Mouse (Mus musculus) intestine, embryonic 15.5 days (tissue): Measurements from ENCODE around the gene H2al2a. TPM values are rescaled to one million over a fixed set of nuclear protein-coding genes. Genes with fewer than 3 reads are reported as not detected.

Source experiments
- ATAC-seq: fragments of 200-750 bp; cut with Nextera tagmentation; 2 replicates; pipeline ENCODE4 v1.8.0; 2017; ENCODE audit warnings: moderate TSS enrichment, moderate library complexity
- H3K27ac ChIP-seq: fragments of 300-500 bp; sonication (generic); 2 replicates; pipeline ENCODE4 v1.5.1; 2015; ENCODE audit warnings: mild to moderate bottlenecking, inconsistent platforms
- H3K27me3 ChIP-seq: fragments of 300-500 bp; sonication (generic); replicated peaks from 2 replicates; pipeline ENCODE4 v1.6.1; 2015; ENCODE audit warnings: inconsistent platforms
- H3K36me3 ChIP-seq: fragments of 300-500 bp; sonication (generic); 2 replicates; pipeline ENCODE4 v1.6.1; 2015; ENCODE audit warnings: inconsistent platforms
- H3K4me1 ChIP-seq: fragments of 300-500 bp; sonication (generic); replicated peaks from 2 replicates; pipeline ENCODE4 v1.6.1; 2015; ENCODE audit warnings: inconsistent platforms
- H3K4me2 ChIP-seq: fragments of 300-500 bp; sonication (generic); replicated peaks from 2 replicates; pipeline ENCODE4 v1.6.1; 2015; ENCODE audit warnings: mild to moderate bottlenecking, inconsistent platforms
- H3K4me3 ChIP-seq: fragments of 300-500 bp; sonication (generic); replicated peaks from 2 replicates; pipeline ENCODE4 v1.5.1; 2015; ENCODE audit warnings: inconsistent platforms
- H3K9ac ChIP-seq: fragments of 300-500 bp; sonication (generic); 2 replicates; pipeline ENCODE4 v1.6.1; 2015; ENCODE audit warnings: inconsistent platforms
- H3K9me3 ChIP-seq: fragments of 300-500 bp; sonication (generic); 2 replicates; pipeline ENCODE4 v1.6.1; 2016; ENCODE audit warnings: inconsistent platforms
- WGBS: fragments of 180-500 bp; shearing (Covaris S2); methylation state at CpG from one replicate; pipeline ENCODE4 v1.1.7; 2015; 5-methylcytosine and 5-hydroxymethylcytosine counted together
- polyA plus RNA-seq: library from polyadenylated mRNA; unstranded; fragments of >200 nt; fragmentation: Nextera tagmentation; extraction: Ambion mirVana; gene quantifications from 2 replicates; pipeline ENCODE4 v1.2.1, GENCODE M21; 2015

Gene H2al2a
- polyA plus RNA-seq, 1 experiment from 2014 or later, result not detected

DNA sequence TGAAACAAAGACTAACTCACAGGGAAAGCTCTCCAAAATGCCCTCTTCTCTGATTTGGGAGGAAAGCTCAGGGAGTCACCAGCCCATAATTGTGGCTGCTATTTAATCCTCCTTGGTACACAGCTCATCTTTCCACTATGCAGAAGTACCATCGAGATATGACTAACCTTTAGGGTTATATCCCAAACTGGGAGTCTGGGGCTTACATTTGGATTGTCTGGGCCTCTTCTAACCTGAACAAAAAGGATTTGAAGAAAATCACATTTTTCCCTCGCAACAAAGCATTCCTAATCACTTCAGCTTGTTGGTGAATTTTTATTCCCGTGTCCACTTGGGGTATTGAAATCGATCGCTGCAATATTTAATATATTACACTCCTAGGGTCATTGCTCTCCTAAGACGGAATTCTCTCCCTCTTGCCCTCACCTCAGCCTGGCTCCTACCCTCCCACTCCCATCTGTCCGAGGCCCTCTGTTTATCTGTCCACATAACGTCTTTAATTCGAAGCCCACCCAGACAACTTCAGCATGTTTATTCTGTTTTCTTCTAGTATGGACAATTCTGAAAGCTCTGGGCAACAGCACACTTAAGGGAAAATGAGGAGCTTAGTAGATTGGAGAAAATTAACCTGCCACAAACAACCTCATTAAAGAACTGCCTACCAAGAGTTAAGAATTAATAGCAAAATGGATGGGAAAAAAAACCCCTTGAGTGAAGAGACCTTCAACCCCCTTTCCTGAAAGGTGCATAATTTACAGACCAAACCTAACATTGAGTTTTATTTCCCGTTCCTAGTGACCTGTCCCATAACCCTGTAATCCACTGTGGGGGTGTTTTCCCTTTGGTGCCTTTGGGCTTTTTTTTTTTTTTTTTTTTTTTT is 37.9 kb upstream of the H2al2a start:
- Histone ChIP-seq H3K4me1 (peaks cover 12% of the 10 kb centered on the region), H3K9ac (no peak overlapping the region), H3K9me3 (no peaks in the 10 kb centered on the region), H3K36me3 (no peaks in the 10 kb centered on the region), H3K4me3 (no peak overlapping the region), H3K27me3 (no peaks in the 10 kb centered on the region), H3K4me2 (no peak overlapping the region), H3K27ac (no peak overlapping the region)
- ATAC-seq, result no peak
- 75% methylated on average over 10 of the region's 10 CpGs for WGBS

DNA sequence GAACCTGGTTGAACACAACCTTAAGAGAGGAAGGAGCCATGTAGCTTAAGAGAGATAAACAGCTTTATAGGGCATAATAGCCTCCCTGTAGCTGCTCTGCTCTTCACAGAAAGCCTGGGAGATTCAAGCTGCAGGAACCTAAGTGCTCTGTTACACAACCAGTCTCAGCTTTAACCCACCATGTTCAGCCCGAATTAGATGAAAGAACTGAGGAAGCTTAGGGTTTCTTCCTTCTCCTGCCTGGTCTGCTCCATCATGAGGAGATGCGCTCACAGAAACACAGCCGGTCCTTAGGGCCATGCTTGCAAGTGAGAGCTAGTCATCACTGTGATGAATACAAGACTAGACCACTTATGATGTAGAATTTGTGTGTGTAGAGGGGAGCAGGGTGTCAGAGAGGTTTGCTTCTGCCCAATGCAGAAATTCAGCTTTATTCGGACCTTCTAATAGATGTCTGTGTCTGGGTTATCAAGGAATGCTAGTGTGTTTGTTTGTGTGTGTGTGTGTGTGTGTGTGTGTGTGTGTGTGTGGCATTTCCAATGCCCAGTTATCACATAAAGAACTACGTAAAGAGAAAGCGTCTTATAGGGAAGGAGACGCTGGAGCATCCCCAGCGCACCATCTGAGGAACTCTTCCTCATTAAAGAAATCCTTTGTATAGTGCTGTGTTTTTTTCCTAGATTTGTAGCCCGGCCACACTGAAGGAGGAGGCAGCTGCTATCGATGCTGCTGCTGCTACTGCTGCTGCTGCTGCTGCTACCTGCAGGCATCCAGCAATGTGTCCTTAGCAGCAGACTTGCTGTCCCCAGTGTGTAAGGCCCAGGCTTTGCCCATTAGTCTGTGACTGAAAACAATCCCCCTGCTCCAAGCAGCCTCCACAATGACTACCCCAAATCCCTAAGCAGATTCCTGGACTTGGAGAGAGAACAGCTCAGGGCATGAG is 36.7 kb upstream of the H2al2a start:
- Histone ChIP-seq H3K4me2 (no peak overlapping the region), H3K4me1 (peaks cover 7% of the 10 kb centered on the region), H3K27me3 (no peaks in the 10 kb centered on the region), H3K4me3 (no peak overlapping the region), H3K36me3 (no peaks in the 10 kb centered on the region), H3K27ac (no peak overlapping the region), H3K9me3 (no peaks in the 10 kb centered on the region), H3K9ac (no peak overlapping the region)
- no peak for ATAC-seq
- 69% methylated on average over 10 of the region's 10 CpGs for WGBS

DNA sequence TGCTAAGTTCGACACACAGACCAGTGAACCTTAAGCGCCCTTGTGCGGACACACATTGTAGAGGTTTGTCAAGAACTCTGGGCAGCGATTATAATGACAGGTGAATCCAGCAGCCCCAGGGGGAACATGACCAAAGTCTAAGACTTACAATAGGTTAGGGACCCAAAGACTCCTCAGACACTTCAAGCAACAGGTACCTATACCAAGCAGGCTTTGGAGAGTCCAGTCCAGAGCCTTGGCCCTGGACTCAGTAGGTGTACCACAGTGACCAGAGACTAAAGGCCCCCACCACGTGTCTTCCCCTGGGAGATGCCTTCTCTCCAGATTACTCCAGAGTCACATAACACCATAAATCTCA is 35.8 kb upstream of the H2al2a start:
- Histone ChIP-seq H3K4me1 (peaks cover 7% of the 10 kb centered on the region), H3K9ac (no peak overlapping the region), H3K4me2 (peak overlapping the region; percentile 93; the same call in 1 of the 2 replicates), H3K27ac (no peak overlapping the region), H3K27me3 (no peaks in the 10 kb centered on the region), H3K4me3 (no peak overlapping the region), H3K36me3 (no peaks in the 10 kb centered on the region), H3K9me3 (no peaks in the 10 kb centered on the region)
- no peak for ATAC-seq
- WGBS, result 83% methylated on average over 5 of the region's 5 CpGs

DNA sequence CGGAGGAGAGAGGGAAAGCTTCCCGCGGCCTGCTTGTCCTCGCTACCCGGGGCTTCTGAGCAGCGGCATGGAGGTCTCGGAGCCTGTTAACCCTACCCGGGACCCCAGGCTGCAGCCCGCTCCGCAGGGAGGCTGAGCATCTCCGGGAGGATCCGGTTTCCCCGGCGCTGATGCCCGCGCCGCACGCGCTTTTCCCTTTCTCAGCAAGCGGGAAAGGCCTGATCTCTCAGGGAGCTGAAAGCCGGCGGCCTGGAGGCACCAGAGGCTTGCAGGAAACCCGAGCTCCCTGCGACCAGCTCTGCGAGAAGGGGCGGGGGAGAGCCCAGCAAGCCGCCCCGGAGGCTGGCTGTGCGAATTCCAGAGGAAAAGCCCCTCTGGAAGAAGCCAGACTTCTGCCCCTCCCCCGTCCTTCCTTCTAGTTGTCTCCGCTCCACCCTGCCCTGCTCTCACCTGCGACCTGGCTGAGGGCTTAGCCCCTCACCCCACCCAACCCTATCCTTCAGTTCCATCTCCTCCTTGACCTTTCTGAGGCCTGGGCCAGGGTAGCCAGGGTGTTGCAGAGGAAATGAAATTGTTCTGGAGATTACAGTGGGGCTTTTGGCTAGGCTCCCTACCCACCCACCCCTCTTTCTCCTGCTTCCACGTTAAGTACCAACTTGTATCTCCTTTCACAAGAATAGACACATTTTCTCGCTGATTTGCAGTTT is 35.2 kb upstream of the H2al2a start:
- WGBS, result 5% methylated on average over 33 of the region's 34 CpGs
- Histone ChIP-seq H3K4me3 (peak overlapping the region; percentile 40), H3K27me3 (no peaks in the 10 kb centered on the region), H3K4me2 (peak overlapping the region; percentile 93), H3K9ac (peak overlapping the region; percentile 70), H3K36me3 (no peaks in the 10 kb centered on the region), H3K4me1 (peaks cover 7% of the 10 kb centered on the region), H3K9me3 (no peaks in the 10 kb centered on the region), H3K27ac (0 out of 2 replicates have a peak overlapping the region, but pooled peaks have one; percentile 36)
- ATAC-seq, result no peak

DNA sequence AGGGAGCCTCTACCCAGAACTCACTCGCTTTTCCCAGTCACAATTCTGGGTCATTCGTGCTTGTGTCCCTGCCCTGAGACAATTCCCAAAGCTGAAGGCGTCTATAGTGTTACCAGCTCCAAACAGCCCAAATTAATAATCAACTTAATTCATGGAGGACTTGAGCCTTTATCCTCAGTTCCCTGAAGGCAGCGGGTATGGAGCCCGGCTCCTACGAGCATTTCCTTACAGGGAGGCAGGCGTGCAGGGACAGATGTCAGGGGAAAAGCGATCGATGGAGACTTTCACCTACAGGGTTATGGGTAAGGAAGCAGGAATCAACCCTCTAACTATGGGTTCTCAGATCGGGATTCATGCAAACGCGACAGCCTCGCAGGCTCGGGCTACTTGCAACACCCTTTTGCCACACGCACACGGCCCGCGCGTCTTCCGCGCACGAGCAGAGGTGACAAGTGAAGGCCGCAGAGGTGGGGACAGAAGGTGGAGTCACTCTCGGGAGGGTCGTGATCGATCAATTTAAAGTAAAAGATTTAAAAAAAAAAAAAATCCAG is 34.6 kb upstream of the H2al2a start:
- Histone ChIP-seq H3K4me1 (peaks cover 9% of the 10 kb centered on the region), H3K9ac (peak overlapping the region; percentile 70), H3K4me3 (peak overlapping the region; percentile 40), H3K27ac (no peak overlapping the region), H3K36me3 (no peaks in the 10 kb centered on the region), H3K9me3 (no peaks in the 10 kb centered on the region), H3K4me2 (peak overlapping the region; percentile 93), H3K27me3 (no peaks in the 10 kb centered on the region)
- 13% methylated on average over 26 of the region's 26 CpGs for WGBS
- ATAC-seq, result no peak

DNA sequence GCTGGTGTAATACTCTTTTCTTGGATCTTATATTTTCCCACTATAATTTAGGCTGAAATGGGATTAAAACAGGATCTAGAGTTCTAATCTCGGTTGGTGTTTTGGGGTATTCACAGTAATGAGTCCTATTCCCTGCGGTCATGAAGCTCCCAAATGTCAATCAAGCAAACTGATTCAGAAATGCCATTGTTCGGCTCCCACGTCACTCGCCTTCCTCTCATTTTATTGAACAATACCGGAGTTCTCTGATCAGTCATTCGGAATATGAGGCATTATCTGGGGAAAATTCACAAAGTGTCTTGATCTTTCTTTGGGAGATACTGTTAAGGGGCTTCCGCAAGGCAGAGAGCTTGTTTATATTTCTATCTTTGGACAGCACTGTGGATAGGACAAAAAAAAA is 33.8 kb upstream of the H2al2a start:
- ATAC-seq, result no peak
- Histone ChIP-seq H3K27ac (no peak overlapping the region), H3K4me2 (peak overlapping the region; percentile 93; the same call in 1 of the 2 replicates), H3K4me1 (peaks cover 9% of the 10 kb centered on the region), H3K9me3 (no peaks in the 10 kb centered on the region), H3K27me3 (no peaks in the 10 kb centered on the region), H3K36me3 (no peaks in the 10 kb centered on the region), H3K9ac (no peak overlapping the region), H3K4me3 (no peak overlapping the region)
- 76% methylated on average over 8 of the region's 8 CpGs for WGBS

DNA sequence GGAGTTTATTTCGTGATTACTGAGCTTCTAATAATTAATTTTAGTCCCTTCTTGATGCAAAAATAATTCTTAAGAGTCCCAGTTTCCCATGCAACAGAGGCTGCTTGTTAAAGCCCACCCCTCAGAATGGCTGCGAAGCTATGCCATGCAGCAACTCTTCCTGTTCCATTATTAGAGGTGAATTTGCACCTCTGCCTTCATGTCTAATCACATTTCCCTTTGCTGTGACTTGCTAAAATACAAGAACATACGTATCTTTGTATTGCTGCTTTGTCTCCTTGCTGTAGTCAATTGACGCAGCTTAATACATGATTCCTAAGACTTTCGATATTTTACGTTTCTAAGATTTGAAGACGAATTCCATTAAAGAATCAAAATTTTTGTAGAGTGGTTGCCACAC is 32.9 kb upstream of the H2al2a start:
- no peak overlapping the region for H3K4me2 ChIP-seq
- no peak overlapping the region for H3K9ac ChIP-seq
- 92% methylated on average over 7 of the region's 7 CpGs for WGBS
- no peaks in the 10 kb centered on the region for H3K36me3 ChIP-seq
- H3K27me3 ChIP-seq, result no peaks in the 10 kb centered on the region
- H3K9me3 ChIP-seq, result no peaks in the 10 kb centered on the region
- no peak overlapping the region for H3K4me3 ChIP-seq
- H3K4me1 ChIP-seq, result peaks cover 9% of the 10 kb centered on the region
- ATAC-seq, result no peak
- H3K27ac ChIP-seq, result no peak overlapping the region

DNA sequence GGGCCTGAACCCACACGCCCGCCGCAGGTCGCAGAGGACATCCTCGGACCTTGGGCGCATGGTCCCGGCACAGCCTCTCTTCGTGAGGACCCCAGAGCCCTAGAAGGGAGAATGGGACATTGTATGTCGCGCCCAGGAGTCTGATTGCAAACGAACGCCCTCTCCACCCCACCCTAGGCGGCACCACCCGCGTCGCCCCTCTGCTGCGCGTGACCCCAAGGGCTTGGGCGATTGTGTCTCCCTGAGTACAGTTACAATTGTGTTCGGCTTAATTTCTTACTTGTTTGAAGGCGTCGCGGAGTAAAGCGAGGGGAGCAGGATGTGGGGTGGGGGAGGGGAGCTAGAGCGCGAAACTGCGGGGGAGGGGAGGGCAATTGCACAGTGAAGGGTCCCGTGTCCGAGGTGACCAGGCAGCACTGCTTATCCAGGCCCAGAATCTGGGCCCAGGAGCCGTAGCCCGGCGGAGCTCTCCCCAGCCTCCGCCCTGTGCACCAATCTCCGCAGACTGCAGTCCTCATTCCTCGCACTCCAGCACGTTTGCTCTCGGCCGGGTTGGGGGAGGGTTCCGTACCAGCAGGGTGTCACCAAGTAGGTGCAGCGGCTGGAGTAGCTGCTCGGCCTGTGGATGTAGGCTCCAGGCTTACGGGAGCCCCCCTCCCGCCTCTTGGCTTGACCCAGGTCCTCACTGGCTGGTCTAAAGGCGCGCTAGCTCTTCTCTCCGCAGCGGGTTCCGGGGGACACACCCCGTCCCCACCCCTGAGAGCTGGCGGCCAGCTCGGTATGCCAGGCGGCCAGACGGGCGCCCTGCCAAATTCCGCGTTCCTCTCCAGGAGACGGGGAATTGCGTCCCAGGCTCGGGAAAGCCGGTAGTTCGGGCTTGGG is 31.6 kb upstream of the H2al2a start:
- peak; percentile 79 for ATAC-seq
- H3K4me3 ChIP-seq, result peak overlapping the region; percentile 63
- WGBS, result under 1% methylated on average over 61 of the region's 61 CpGs

DNA sequence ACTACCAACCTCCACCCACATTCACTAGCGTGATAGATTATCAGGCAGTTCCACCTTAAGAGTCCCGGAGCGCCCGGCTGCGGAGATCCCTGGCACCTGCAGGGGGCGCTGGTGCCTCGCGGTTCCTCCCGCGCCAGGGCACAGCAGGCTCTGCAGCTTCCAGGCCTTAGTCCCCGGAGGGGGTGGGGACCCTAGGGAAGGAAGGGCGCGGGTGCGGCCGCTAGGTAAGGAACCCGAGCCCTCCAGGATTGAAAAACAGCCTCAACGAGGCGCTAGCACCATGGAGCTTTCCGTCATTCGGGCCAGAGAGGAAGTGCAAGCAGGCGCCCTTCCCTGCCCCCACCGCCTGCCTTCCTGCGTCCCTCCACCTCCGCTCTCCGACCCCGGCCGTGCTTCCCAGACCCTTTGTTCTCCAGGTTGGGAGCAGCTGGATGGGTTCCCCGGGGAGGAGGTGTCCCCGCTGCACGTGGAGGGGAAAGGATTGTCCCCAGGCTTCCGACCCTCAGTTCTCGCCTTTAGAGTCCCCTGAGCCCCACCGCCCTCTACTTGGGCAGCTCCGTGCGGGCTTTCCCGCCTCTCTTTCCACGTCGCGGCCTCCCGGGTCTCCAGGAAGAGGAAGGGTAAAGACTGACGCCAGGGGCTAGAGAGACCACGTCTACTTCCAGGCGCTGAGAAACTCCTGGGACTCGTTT is 30.8 kb upstream of the H2al2a start:
- no peaks in the 10 kb centered on the region for H3K9me3 ChIP-seq
- H3K36me3 ChIP-seq, result no peaks in the 10 kb centered on the region
- peak overlapping the region; percentile 63 for H3K4me3 ChIP-seq
- peak overlapping the region; percentile 94 for H3K4me2 ChIP-seq
- H3K9ac ChIP-seq, result peak overlapping the region; percentile 84
- WGBS, result under 1% methylated on average over 44 of the region's 44 CpGs
- ATAC-seq, result peak; percentile 92
- H3K27ac ChIP-seq, result peak overlapping the region; percentile 99
- peaks cover 9% of the 10 kb centered on the region for H3K4me1 ChIP-seq
- no peaks in the 10 kb centered on the region for H3K27me3 ChIP-seq

More for the DNA sequence above, 31.6 kb upstream of the H2al2a start:
- Histone ChIP-seq H3K36me3 (no peaks in the 10 kb centered on the region), H3K4me2 (peak overlapping the region; percentile 94), H3K4me1 (peaks cover 9% of the 10 kb centered on the region), H3K27ac (peak overlapping the region; percentile 99), H3K9ac (peak overlapping the region; percentile 84), H3K9me3 (no peaks in the 10 kb centered on the region), H3K27me3 (no peaks in the 10 kb centered on the region)

DNA sequence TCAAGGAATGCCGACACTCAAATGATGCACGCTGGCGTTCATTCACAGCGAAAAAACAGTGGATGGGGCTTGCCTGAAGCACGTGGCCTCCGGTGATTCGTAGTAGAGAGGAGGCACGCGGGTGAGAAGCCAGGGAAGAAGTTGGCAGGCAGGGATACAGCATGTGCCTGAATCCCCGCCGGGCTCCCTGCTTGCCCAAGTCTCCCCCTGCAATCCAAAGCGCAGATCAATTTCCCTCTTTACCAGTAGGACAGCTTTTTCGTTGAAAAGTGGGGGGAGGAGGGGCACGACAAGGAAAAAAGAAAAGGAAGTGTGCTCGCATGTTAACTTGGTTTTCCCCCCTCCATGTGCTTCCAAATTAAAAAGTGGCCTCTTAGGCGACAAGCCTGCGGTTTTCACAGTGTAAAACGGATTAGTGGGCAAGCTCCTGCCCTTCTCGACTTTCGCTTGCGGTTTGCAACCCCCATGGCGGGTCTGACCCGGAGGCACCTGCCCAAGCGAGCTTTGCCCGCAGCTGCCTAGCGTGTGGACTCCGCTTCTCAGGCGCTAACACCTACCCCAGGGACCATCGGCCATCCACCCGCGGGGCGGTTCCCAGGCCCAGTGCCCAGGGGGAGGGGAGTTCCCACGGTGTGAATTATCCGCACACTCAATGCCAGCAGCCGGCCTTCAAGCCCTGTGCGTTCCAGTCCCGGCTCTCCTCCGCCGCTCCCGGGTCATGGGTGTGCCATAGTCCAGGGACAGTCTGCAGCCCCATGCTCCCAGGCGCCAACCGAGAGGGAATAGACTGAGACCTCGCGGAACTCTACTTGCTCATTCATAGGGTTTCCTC is 29.6 kb upstream of the H2al2a start:
- no peaks in the 10 kb centered on the region for H3K27me3 ChIP-seq
- H3K27ac ChIP-seq, result peak overlapping the region; percentile 57; the same call in 1 of the 2 replicates
- peak overlapping the region; percentile 94 for H3K4me2 ChIP-seq
- 1% methylated on average over 44 of the region's 44 CpGs for WGBS
- peak overlapping the region; percentile 57 for H3K9ac ChIP-seq
- no peaks in the 10 kb centered on the region for H3K9me3 ChIP-seq
- no peaks in the 10 kb centered on the region for H3K36me3 ChIP-seq
- H3K4me3 ChIP-seq, result peak overlapping the region; percentile 63
- peak; percentile 26 for ATAC-seq
- H3K4me1 ChIP-seq, result peaks cover 5% of the 10 kb centered on the region
